Mouse (Mus musculus) spleen, adult 18-20 months (tissue): ENCODE data around the gene Mccc1.

ENCODE experiments used
- DNase-seq, 2 experiments: peaks; one replicate each; pipeline ENCODE4 v3.0.0; 2022; ENCODE audit warnings: mixed read lengths in 2 of 2

Gene Mccc1

DNA sequence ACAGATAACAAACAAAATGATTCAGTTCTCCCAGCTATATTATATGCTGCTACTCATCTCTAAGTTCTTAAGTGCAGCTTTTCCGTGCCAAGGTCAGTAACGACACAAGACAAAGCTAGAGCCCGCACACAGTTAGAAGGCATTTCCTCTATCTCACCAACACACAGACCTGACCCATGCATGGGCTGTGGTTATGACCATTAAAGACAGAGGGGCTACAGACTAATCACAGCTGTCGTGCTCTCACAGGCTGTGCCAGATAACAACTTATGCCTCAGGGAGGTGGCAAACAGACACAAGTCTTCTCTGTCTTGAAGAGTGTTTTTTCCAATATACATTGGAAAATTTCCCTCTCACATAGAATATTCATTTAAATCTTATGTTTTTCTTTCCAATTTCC is 35.5 kb downstream of the Mccc1 start:
- DNase-seq = no peak

DNA sequence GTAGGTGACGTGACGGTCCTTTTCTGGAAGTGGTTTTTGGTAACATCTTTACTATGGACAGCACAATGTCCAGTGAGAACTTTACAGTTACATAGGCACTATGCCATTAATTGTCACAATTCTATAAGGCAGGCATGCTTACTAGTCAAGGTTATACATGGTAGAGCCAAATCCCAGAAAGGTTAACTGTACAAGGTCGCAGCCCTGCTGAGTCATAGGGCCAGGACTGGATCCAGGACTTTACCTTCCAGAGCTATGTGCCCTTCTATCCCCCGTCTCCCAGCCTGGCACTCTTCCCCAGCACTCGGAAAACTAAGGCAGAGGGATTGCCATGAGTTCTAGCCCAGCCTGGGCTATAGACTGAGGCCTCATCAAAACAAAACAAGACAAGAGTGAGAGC is 36.6 kb downstream of the Mccc1 start:
- no peak for DNase-seq

GRCm38 (mm10) chr3:35963401-35963800 is 37.1 kb downstream of the Mccc1 start:
- DNase-seq = no peak

DNA sequence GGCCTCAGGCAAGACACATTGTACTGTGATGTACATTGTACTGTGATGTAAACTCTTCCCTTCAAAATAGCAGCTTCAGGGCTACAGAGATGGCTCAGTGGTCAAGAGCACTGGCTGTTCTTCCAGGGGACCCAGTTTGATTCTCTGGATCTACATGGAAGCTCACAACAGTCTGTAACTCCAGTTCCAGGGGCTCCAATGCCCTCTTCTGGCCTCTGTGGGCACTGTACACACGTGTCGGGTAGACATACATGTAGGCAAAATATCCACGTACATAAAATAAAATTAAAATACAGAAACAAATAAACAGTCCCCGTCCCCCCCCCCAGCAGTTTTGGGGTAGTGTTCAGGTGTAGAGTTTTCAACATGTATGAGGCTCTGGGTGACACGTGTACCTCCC is 37.5 kb downstream of the Mccc1 start:
- DNase-seq = no peak

DNA sequence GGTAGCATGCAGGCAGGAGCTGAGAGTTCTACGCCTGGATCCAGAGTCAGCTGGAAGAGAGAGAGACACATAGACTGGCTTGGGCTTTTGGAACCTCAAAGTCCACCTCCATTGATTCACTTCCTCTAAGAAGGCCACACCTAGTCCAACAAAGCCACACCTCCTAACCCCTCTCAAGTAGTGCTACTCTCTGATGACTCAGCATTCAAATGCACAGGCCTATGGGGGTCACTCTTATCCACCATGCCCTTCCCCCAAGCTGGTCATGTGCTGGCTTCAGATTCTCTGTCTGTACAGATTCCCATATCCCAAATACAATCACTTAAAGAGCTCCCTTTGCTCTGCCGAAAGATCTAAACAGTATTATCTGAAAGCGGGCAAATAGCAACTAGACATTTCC is 43.2 kb downstream of the Mccc1 start:
- no peak for DNase-seq

DNA sequence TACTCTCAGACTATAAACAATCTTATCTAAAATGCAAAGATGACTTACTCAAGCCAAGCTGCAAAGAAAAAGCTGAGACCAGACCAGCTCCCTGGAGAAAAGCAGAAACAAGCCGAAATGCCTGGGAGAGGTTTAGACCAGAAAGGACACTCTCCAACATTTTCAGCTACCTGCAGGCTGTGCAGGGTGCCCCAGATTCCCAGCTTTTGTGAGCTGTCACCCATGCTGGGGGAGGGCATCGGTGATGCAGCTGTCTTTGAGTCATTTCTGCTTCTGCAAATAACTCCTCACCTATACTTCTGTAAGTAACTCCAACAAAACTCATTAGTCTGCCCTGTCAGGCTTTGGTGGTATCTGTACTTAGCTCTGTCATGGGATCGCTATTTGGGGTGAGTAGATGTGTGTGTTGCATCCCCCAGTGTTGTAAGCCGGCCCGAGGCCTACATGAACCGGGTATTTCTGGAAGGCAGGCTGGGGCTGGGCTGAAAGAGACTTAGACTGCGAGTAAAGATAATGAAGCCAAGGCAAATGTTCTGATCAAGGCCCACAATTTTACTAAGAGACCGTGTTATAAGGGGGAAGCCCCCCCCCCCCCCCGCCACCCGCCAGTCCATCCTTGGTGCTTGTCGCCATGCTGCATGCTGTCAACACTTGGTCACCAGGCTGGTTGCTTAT is 45.4 kb downstream of the Mccc1 start:
- no peak for DNase-seq

- no peak for DNase-seq
Observed at GRCm38 (mm10) chr3:35953816-35954215, 46.7 kb downstream of the Mccc1 start.

- no peak for DNase-seq
Observed at GRCm38 (mm10) chr3:35953184-35953583, 47.3 kb downstream of the Mccc1 start.

DNA sequence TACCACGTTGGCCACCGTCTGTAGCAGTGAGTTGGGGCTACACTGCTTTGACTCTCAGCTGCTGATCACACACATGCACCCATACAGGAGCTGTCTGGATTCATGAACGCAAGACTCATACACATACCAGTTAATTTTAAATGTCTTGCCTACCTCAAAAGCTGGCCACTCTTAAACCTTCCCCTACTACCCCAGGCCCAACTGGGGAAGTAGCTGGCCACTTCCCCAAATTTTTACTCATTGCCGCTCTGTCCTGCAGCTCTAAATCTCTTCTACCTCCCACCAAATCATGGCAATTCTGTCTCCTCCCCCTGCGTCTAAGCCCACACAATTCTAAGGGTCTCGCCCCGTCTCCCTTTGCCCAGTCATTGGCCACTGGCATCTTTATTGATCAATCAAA is 52.3 kb downstream of the Mccc1 start:
- DNase-seq = no peak

DNA sequence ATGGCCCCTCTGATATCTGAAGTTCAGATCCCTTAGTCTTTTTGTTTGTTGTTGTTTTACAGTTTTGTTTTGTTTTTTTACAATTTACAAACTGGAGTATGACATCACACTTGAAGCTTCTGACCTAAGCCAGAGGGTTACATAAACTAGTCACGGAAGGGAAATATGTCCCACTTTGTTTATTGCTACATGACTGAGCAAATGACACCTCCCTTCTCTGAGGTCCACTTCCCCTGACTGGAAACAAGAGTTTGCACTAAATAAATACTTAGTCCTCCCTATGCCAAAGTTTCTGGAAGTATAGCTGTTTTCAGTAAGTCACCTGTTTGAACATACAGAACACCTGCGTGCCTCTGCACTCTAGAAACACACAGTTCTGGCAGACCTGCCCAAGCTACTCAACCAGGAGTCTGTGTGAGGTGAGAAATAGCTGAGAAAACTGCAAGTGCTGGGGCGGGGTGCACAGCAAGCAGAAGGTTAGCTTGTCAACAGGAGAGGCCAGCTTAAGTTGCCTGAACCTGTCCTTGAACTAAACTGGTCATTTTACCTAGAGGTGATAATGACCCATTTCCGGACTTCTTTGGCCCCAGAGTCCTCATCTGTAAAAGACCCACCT is 59.9 kb downstream of the Mccc1 start:
- no peak for DNase-seq

- DNase-seq = no peak
Observed at GRCm38 (mm10) chr3:35940047-35940446, 60.4 kb downstream of the Mccc1 start.

DNA sequence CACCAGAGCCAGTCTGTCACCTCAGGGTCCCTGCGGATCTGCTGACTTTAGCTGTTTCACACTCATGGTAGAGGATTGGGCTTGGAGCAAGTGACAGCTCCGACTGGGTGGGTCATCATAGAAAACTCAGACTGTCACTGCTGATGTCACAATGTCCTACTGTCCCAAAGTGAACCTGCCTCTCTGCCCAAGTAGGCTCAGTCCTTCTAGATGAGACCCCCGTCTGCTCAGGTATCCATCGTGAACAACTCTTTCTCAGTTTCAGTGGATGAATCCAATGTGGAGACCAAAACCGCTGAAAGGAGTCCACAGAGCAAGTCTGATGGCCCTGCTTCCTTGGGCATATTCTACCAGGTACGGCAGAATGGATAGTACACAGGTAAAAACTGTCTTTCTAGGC is 63.1 kb downstream of the Mccc1 start, which contains the start of gene Dcun1d1:
TSS of gene Dcun1d1 (minus strand) at position 101 of the 400 bp plus-strand sequence.
- no peak for DNase-seq

DNA sequence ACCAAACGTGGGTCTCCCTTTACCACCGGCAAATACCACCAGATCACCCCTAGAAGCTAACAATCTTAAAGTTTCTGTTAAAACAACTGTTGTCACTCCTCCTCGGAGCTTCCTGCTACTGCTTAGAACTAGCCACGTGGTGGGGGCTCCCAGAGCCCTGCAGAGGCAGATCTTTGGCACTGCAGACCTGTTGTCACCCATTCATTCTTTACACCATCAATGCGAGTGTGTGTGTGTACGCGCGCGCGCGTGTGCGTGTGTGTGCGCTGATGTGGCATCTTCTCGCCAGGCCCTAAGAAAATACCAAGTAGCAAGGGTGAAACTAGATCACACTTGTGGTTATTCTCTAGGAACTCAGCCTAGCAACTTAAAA is 67.1 kb downstream of the Mccc1 start:
- DNase-seq = peak; percentile 10 to 35

DNA sequence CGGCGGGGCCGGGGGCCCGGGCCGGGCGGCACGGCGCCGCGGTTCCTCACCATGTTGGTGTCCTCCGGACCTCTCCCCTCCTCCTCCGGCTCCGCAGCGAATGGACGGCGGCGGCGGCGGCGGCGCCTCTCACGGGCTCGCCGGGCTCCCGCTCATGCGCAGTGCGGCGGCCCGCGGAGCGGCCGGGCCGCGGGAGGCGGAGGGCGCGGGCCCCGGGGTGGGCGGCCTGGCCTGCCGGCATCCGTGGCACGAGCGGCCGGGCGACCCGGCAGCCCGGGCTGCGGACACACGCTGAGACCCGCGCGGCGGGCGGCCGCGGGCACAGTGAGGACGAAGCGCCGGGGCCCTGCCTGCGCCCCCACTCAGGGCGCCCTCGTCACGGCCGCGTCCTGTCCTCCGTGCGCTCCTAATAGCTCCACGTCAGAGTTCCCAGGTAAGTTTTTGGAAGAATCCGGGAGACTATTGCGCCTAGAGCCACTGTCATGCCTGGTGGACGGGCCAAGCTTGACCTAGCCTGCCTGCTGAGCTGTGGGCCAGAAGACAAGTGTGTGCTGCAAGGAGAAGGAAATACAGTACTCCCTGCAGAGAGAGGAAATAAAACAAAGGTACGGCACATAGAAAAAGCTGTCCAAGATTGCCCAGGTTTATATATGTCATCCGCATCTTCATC is 67.6 kb downstream of the Mccc1 start:
- DNase-seq = peak; percentile 76 to 83

- DNase-seq = peak; percentile 46 to 65
Observed at GRCm38 (mm10) chr3:35931896-35932727, 68.4 kb downstream of the Mccc1 start.

- DNase-seq = no peak
Observed at GRCm38 (mm10) chr3:35931359-35931758, 69.1 kb downstream of the Mccc1 start.

GRCm38 (mm10) chr3:35929831-35930230 is 70.6 kb downstream of the Mccc1 start:
- DNase-seq = no peak

DNA sequence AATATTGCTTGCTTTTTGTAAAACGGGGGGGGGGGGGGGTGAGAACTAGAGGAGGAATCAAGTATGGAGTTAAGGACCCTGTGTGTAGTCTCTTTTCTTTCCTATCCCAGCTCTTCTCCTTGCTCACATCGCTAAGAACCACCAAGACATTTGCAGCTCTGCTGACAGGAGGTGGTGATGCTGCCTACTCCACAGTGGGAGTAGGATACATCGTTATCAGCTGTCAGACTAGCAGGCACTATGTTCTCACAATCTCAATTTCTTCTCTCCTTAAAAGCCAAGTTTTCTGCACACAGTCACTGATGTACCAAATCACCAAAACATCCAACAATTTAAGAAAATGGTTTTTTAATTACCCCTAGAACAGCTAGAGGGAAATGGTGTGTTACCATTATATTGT is 71.1 kb downstream of the Mccc1 start:
- no peak for DNase-seq

DNA sequence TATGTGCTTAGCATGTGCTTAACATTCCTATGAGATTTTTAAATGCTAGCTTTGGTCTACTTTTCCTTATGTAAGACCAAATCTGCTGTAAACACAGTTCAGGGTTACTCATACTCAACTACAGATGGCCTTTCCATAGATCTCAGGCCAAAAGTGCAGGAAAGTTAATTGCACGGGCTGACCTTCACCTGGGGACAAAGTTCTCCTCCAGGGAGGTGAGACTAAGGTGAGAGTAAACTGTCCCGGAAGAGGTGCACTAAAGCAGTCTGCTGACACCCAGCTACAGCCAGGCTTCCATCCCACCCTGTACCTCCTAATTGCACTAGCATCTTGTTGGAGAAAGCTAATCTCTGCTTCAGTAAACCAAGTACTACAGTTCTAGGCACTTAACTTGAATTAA is 74.6 kb downstream of the Mccc1 start:
- no peak for DNase-seq

DNA sequence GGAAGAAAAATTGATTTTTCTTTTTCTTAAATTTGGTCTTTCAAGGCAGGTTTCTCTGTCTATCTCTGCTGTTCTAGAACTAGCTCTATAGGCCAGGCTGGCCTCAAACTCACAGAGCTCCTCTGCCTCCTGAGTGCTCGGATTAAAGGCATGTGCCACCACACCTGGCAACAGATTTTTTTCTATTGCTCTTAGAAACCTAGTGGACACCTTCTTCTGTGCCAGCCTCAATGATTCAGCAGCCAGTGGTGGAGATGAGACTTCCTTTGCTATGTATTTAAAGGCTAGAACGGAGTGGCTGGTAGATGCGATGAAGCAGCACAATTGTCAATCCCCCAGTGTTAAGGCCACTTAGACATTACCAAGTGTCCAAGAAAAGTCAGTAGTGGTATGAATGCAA is 76.5 kb downstream of the Mccc1 start:
- no peak for DNase-seq

GRCm38 (mm10) chr3:35923495-35923894 is 77.0 kb downstream of the Mccc1 start:
- DNase-seq = no peak

DNA sequence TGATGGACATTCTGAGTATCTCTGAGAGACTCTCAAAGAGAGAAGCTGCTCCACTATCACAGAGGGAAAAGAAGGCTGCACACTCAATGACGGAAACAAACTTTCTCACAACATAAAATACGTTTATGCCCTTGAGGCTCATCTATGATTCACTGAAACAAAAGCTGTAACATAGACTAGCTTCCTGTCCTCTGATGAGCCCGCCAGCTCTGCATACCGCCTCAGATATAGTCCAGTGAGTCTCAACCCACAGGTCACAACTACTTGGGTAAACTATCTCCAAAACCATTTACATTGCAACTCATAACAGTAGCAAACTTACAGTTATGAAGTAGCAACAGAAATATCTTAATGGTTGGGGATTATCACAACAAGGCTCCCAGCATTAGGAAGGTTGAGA is 78.0 kb downstream of the Mccc1 start:
- DNase-seq = no peak

GRCm38 (mm10) chr3:35918229-35918628 is 82.2 kb downstream of the Mccc1 start:
- DNase-seq = no peak
